Mouse (Mus musculus): ENCODE data around the gene Fam19a1. TPM values are rescaled to one million over a fixed set of nuclear protein-coding genes. Genes with fewer than 3 reads are reported as not detected.

Gene Fam19a1
- polyA plus RNA-seq, 1 experiment: not detected

GRCm38 (mm10) chr6:96459041-96459440, 346.1 kb downstream of the Fam19a1 start:
- H3K4me1 ChIP-seq (ENCODE audit: control insufficient read depth, insufficient read depth, low read length): no peaks in the 10 kb centered on the region
- H3K36me3 ChIP-seq (ENCODE audit: control insufficient read depth, insufficient read depth, low read length): no peaks in the 10 kb centered on the region
- TF ChIP-seq CTCF (IDR thresholded peaks at IDR 0.05; ENCODE audit: control insufficient read depth, insufficient read depth, insufficient replicate concordance, low read depth, low read length): no peak
- TF ChIP-seq POLR2A (IDR thresholded peaks at IDR 0.05; ENCODE audit: control insufficient read depth, low read depth, low read length): no peak
- H3K4me3 ChIP-seq (ENCODE audit: control insufficient read depth, low read depth, low read length): no peak overlapping the region
- no peak overlapping the region for H3K27ac ChIP-seq (ENCODE audit: control insufficient read depth, insufficient read depth, low read depth, low read length)
- H3K27me3 ChIP-seq (ENCODE audit: control insufficient read depth, insufficient read depth, low read length): no peaks in the 10 kb centered on the region

GRCm38 (mm10) chr6:96499464-96499863, 386.5 kb downstream of the Fam19a1 start:
- no peak for TF ChIP-seq CTCF (IDR thresholded peaks at IDR 0.05; ENCODE audit: control insufficient read depth, insufficient read depth, insufficient replicate concordance, low read depth, low read length)
- Histone ChIP-seq H3K27ac (ENCODE audit: control insufficient read depth, insufficient read depth, low read depth, low read length) (no peak overlapping the region), H3K4me3 (ENCODE audit: control insufficient read depth, low read depth, low read length) (no peak overlapping the region), H3K27me3 (ENCODE audit: control insufficient read depth, insufficient read depth, low read length) (no peaks in the 10 kb centered on the region), H3K4me1 (ENCODE audit: control insufficient read depth, insufficient read depth, low read length) (no peaks in the 10 kb centered on the region), H3K36me3 (ENCODE audit: control insufficient read depth, insufficient read depth, low read length) (no peaks in the 10 kb centered on the region)

- no peaks in the 10 kb centered on the region for H3K36me3 ChIP-seq (ENCODE audit: control insufficient read depth, insufficient read depth, low read length)
- H3K27me3 ChIP-seq (ENCODE audit: control insufficient read depth, insufficient read depth, low read length): no peaks in the 10 kb centered on the region
- no peak overlapping the region for H3K27ac ChIP-seq (ENCODE audit: control insufficient read depth, insufficient read depth, low read depth, low read length)
- TF ChIP-seq CTCF (IDR thresholded peaks at IDR 0.05; ENCODE audit: control insufficient read depth, insufficient read depth, insufficient replicate concordance, low read depth, low read length) (no peak), POLR2A (IDR thresholded peaks at IDR 0.05; ENCODE audit: control insufficient read depth, low read depth, low read length) (no peak)
- H3K4me1 ChIP-seq (ENCODE audit: control insufficient read depth, insufficient read depth, low read length): no peaks in the 10 kb centered on the region
- no peak overlapping the region for H3K4me3 ChIP-seq (ENCODE audit: control insufficient read depth, low read depth, low read length)
Observed at GRCm38 (mm10) chr6:96541600-96541999, 428.6 kb downstream of the Fam19a1 start.

GRCm38 (mm10) chr6:96544832-96545231, 431.9 kb downstream of the Fam19a1 start:
- H3K4me1 ChIP-seq (ENCODE audit: control insufficient read depth, insufficient read depth, low read length): no peaks in the 10 kb centered on the region
- H3K4me3 ChIP-seq (ENCODE audit: control insufficient read depth, low read depth, low read length): no peak overlapping the region
- TF ChIP-seq POLR2A (IDR thresholded peaks at IDR 0.05; ENCODE audit: control insufficient read depth, low read depth, low read length) (no peak), CTCF (IDR thresholded peaks at IDR 0.05; ENCODE audit: control insufficient read depth, insufficient read depth, insufficient replicate concordance, low read depth, low read length) (no peak)
- no peaks in the 10 kb centered on the region for H3K36me3 ChIP-seq (ENCODE audit: control insufficient read depth, insufficient read depth, low read length)
- H3K27ac ChIP-seq (ENCODE audit: control insufficient read depth, insufficient read depth, low read depth, low read length): no peak overlapping the region
- H3K27me3 ChIP-seq (ENCODE audit: control insufficient read depth, insufficient read depth, low read length): no peaks in the 10 kb centered on the region

GRCm38 (mm10) chr6:96550431-96550830, 437.5 kb downstream of the Fam19a1 start:
- Histone ChIP-seq H3K4me3 (ENCODE audit: control insufficient read depth, low read depth, low read length) (no peak overlapping the region), H3K4me1 (ENCODE audit: control insufficient read depth, insufficient read depth, low read length) (no peaks in the 10 kb centered on the region), H3K36me3 (ENCODE audit: control insufficient read depth, insufficient read depth, low read length) (no peaks in the 10 kb centered on the region), H3K27me3 (ENCODE audit: control insufficient read depth, insufficient read depth, low read length) (no peaks in the 10 kb centered on the region), H3K27ac (ENCODE audit: control insufficient read depth, insufficient read depth, low read depth, low read length) (no peak overlapping the region)
- TF ChIP-seq CTCF (IDR thresholded peaks at IDR 0.05; ENCODE audit: control insufficient read depth, insufficient read depth, insufficient replicate concordance, low read depth, low read length) (no peak), POLR2A (IDR thresholded peaks at IDR 0.05; ENCODE audit: control insufficient read depth, low read depth, low read length) (no peak)

- Histone ChIP-seq H3K27me3 (ENCODE audit: control insufficient read depth, insufficient read depth, low read length) (no peaks in the 10 kb centered on the region), H3K4me3 (ENCODE audit: control insufficient read depth, low read depth, low read length) (no peak overlapping the region), H3K4me1 (ENCODE audit: control insufficient read depth, insufficient read depth, low read length) (no peaks in the 10 kb centered on the region), H3K36me3 (ENCODE audit: control insufficient read depth, insufficient read depth, low read length) (no peaks in the 10 kb centered on the region), H3K27ac (ENCODE audit: control insufficient read depth, insufficient read depth, low read depth, low read length) (no peak overlapping the region)
- TF ChIP-seq CTCF (IDR thresholded peaks at IDR 0.05; ENCODE audit: control insufficient read depth, insufficient read depth, insufficient replicate concordance, low read depth, low read length): no peak
Observed at GRCm38 (mm10) chr6:96578649-96579048, 465.7 kb downstream of the Fam19a1 start.

GRCm38 (mm10) chr6:96580726-96581125, 467.8 kb downstream of the Fam19a1 start:
- TF ChIP-seq CTCF (IDR thresholded peaks at IDR 0.05; ENCODE audit: control insufficient read depth, insufficient read depth, insufficient replicate concordance, low read depth, low read length): no peak

GRCm38 (mm10) chr6:96581187-96581586, 468.2 kb downstream of the Fam19a1 start:
- Histone ChIP-seq H3K4me3 (ENCODE audit: control insufficient read depth, low read depth, low read length) (no peak overlapping the region), H3K27me3 (ENCODE audit: control insufficient read depth, insufficient read depth, low read length) (no peaks in the 10 kb centered on the region), H3K27ac (ENCODE audit: control insufficient read depth, insufficient read depth, low read depth, low read length) (no peak overlapping the region), H3K4me1 (ENCODE audit: control insufficient read depth, insufficient read depth, low read length) (no peaks in the 10 kb centered on the region), H3K36me3 (ENCODE audit: control insufficient read depth, insufficient read depth, low read length) (no peaks in the 10 kb centered on the region)
- TF ChIP-seq POLR2A (IDR thresholded peaks at IDR 0.05; ENCODE audit: control insufficient read depth, low read depth, low read length) (no peak), CTCF (IDR thresholded peaks at IDR 0.05; ENCODE audit: control insufficient read depth, insufficient read depth, insufficient replicate concordance, low read depth, low read length) (no peak)

More at GRCm38 (mm10) chr6:96580726-96581125, 467.8 kb downstream of the Fam19a1 start:
- Histone ChIP-seq H3K4me3 (ENCODE audit: control insufficient read depth, low read depth, low read length) (no peak overlapping the region), H3K27me3 (ENCODE audit: control insufficient read depth, insufficient read depth, low read length) (no peaks in the 10 kb centered on the region), H3K4me1 (ENCODE audit: control insufficient read depth, insufficient read depth, low read length) (no peaks in the 10 kb centered on the region), H3K27ac (ENCODE audit: control insufficient read depth, insufficient read depth, low read depth, low read length) (no peak overlapping the region), H3K36me3 (ENCODE audit: control insufficient read depth, insufficient read depth, low read length) (no peaks in the 10 kb centered on the region)

Measured in testis, adult 2 months (tissue).